In genomic region chr13:101508331-101508730, GRCm38 (mm10) we compare ENCODE assay signal across 15 mouse cellular contexts.
"Had no signal": no experiment of that assay in that cellular context is flagged by ENCODE, and none has a peak within 500 bp of the region (broad histone marks: within the 10 kb centered on the region; RNA-seq: fewer than 3 reads in every experiment).

No protein-coding gene starts in this region.

- H3K4me1 ChIP-seq: neural tube, embryonic 15.5 days; stomach, embryonic 15.5 days had no signal

- H3K27me3 ChIP-seq: neural tube, embryonic 15.5 days; stomach, embryonic 15.5 days had no signal

- H3K9me3 ChIP-seq: neural tube, embryonic 15.5 days; stomach, embryonic 15.5 days had no signal

- DNase-seq: retina, postnatal 1 day; right cerebral cortex, adult 18-20 months; right cerebral cortex, postnatal 14 days; right cerebral cortex, postnatal 25 days; right cerebral cortex, postnatal 4 days; spleen, adult 18-20 months; thymus, adult 18-20 months; thymus, adult 2 months; thymus, postnatal 14 days; thymus, postnatal 25 days; thymus, postnatal 36 days; thymus, postnatal 4 days had no signal

- H3K27ac ChIP-seq: neural tube, embryonic 15.5 days; stomach, embryonic 15.5 days; stomach, postnatal 0 days had no signal

- H3K9ac ChIP-seq: neural tube, embryonic 15.5 days; stomach, embryonic 15.5 days had no signal

- H3K4me2 ChIP-seq: neural tube, embryonic 15.5 days; stomach, embryonic 15.5 days had no signal

- H3K4me3 ChIP-seq: neural tube, embryonic 15.5 days; stomach, embryonic 15.5 days had no signal

- H3K36me3 ChIP-seq: neural tube, embryonic 15.5 days; stomach, embryonic 15.5 days had no signal
